Mouse (Mus musculus) kidney, postnatal 0 days (tissue): ENCODE results near the gene Snx27. TPM values are rescaled to one million over a fixed set of nuclear protein-coding genes. Genes with fewer than 3 reads are reported as not detected.

ENCODE experiments used
- ATAC-seq: fragments of 200-750 bp; cut with Nextera tagmentation; replicated peaks from 2 replicates; pipeline ENCODE4 v1.8.0; 2017; ENCODE audit warnings: low read depth, moderate number of reproducible peaks, moderate TSS enrichment, moderate library complexity; ENCODE audit not compliant: low FRiP score
- DNase-seq: peaks from one replicate; pipeline ENCODE4 v3.0.0-alpha.2; 2016; ENCODE audit warnings: low spot score
- H3K27ac ChIP-seq: fragments of 300-500 bp; sonication (generic); 2 replicates; pipeline ENCODE4 v1.5.1; 2014; ENCODE audit warnings: mild to moderate bottlenecking
- H3K27me3 ChIP-seq: fragments of 300-500 bp; sonication (generic); 2 replicates; pipeline ENCODE4 v1.6.1; 2014; ENCODE audit warnings: low read length, mixed read lengths; ENCODE audit not compliant: insufficient read depth
- H3K36me3 ChIP-seq: fragments of 300-500 bp; sonication (generic); 2 replicates; pipeline ENCODE4 v1.6.1; 2014; ENCODE audit warnings: low read length, mixed read lengths; ENCODE audit not compliant: insufficient read depth
- H3K4me1 ChIP-seq: fragments of 300-500 bp; sonication (generic); replicated peaks from 2 replicates; pipeline ENCODE4 v1.6.1; 2014; ENCODE audit warnings: antibody characterized with exemption, low read length, mixed read lengths; ENCODE audit not compliant: insufficient read depth
- H3K4me2 ChIP-seq: fragments of 300-500 bp; sonication (generic); 2 replicates; pipeline ENCODE4 v1.6.1; 2014; ENCODE audit warnings: mild to moderate bottlenecking, low read length, moderate library complexity, mixed read lengths
- H3K4me3 ChIP-seq: fragments of 300-500 bp; sonication (generic); replicated peaks from 2 replicates; pipeline ENCODE4 v1.5.1; 2014; ENCODE audit warnings: low read depth, low read length
- H3K9ac ChIP-seq: fragments of 300-500 bp; sonication (generic); 2 replicates; pipeline ENCODE4 v1.6.1; 2014; ENCODE audit warnings: low read depth, low read length
- H3K9me3 ChIP-seq: fragments of 300-500 bp; sonication (generic); replicated peaks from 2 replicates; pipeline ENCODE4 v1.6.1; 2016; ENCODE audit warnings: low read length, inconsistent platforms, mixed read lengths
- CTCF ChIP-seq: IDR thresholded peaks from 2 replicates; pipeline ENCODE4 v1.5.1; 2016; ENCODE audit warnings: antibody characterized with exemption, low read depth, mild to moderate bottlenecking, moderate library complexity
- WGBS: fragments of 180-500 bp; shearing (Covaris S2); extraction: QIAGEN DNeasy Blood & Tissue Kit; methylation state at CpG from one replicate; pipeline ENCODE4 v1.1.7; 2014; 5-methylcytosine and 5-hydroxymethylcytosine counted together
- polyA plus RNA-seq: library from polyadenylated mRNA; unstranded; fragments of >200 nt; fragmentation: Nextera tagmentation; extraction: Ambion mirVana; gene quantifications from 2 replicates; pipeline ENCODE4 v1.2.1, GENCODE M21; 2015

Snx27 gene
- polyA plus RNA-seq, 1 experiment from 2014 or later = 33.4 TPM

- no peak overlapping the region for H3K4me2 ChIP-seq
- no peak overlapping the region for H3K27ac ChIP-seq
- DNase-seq (no peak), ATAC-seq (0 out of 2 replicates have a peak, but pooled peaks have one; percentile 46)
- WGBS = 54% methylated on average over 11 of the region's 11 CpGs
- H3K9ac ChIP-seq = no peak overlapping the region
- no peaks in the 10 kb centered on the region for H3K36me3 ChIP-seq
- H3K27me3 ChIP-seq = no peaks in the 10 kb centered on the region
- no peaks in the 10 kb centered on the region for H3K9me3 ChIP-seq
- H3K4me3 ChIP-seq = no peak overlapping the region
- TF ChIP-seq CTCF = no peak
- no peaks in the 10 kb centered on the region for H3K4me1 ChIP-seq
These were observed 118.5 kb downstream of the Snx27 start for GRCm38 (mm10) chr3:94463926-94464578.

GRCm38 (mm10) chr3:94459834-94460233, 122.7 kb downstream of the Snx27 start:
- 88% methylated on average over 2 of the region's 2 CpGs for WGBS
- Histone ChIP-seq H3K27ac (no peak overlapping the region), H3K4me2 (no peak overlapping the region), H3K36me3 (no peaks in the 10 kb centered on the region), H3K9me3 (no peaks in the 10 kb centered on the region), H3K9ac (no peak overlapping the region), H3K4me1 (no peaks in the 10 kb centered on the region), H3K27me3 (no peaks in the 10 kb centered on the region), H3K4me3 (no peak overlapping the region)
- no peak for DNase-seq
- no peak for TF ChIP-seq CTCF
- ATAC-seq = no peak

- Histone ChIP-seq H3K27ac (no peak overlapping the region), H3K36me3 (no peaks in the 10 kb centered on the region), H3K27me3 (no peaks in the 10 kb centered on the region), H3K9me3 (no peaks in the 10 kb centered on the region), H3K4me3 (no peak overlapping the region), H3K9ac (no peak overlapping the region), H3K4me2 (no peak overlapping the region), H3K4me1 (no peaks in the 10 kb centered on the region)
- no peak for ATAC-seq
- TF ChIP-seq CTCF = no peak
- 66% methylated on average over 3 of the region's 3 CpGs for WGBS
- no peak for DNase-seq
These were observed 125.5 kb downstream of the Snx27 start for GRCm38 (mm10) chr3:94457055-94457454.

- Histone ChIP-seq H3K4me1 (no peaks in the 10 kb centered on the region), H3K9ac (no peak overlapping the region), H3K4me3 (peak overlapping the region; percentile 19), H3K36me3 (no peaks in the 10 kb centered on the region), H3K9me3 (no peaks in the 10 kb centered on the region), H3K4me2 (peak overlapping the region; percentile 40), H3K27me3 (no peaks in the 10 kb centered on the region), H3K27ac (no peak overlapping the region)
- peak; percentile 96 for DNase-seq
- 0% methylated on average over 12 of the region's 12 CpGs for WGBS
- ATAC-seq = peak; percentile 75
- peak; percentile 89 for TF ChIP-seq CTCF
These were observed 126.0 kb downstream of the Snx27 start for GRCm38 (mm10) chr3:94456529-94457000.

GRCm38 (mm10) chr3:94449377-94449776, 133.1 kb downstream of the Snx27 start:
- Histone ChIP-seq H3K27me3 (no peaks in the 10 kb centered on the region), H3K9me3 (no peaks in the 10 kb centered on the region), H3K9ac (no peak overlapping the region), H3K4me1 (no peaks in the 10 kb centered on the region), H3K4me3 (no peak overlapping the region), H3K27ac (no peak overlapping the region), H3K4me2 (no peak overlapping the region), H3K36me3 (peaks cover 27% of the 10 kb centered on the region)
- no peak for DNase-seq
- WGBS = 89% methylated on average over 2 of the region's 2 CpGs
- no peak for ATAC-seq
- TF ChIP-seq CTCF = no peak

Other genes with a start within 250 kb of the Snx27 start
- 0.09 TPM in 1 of 2 replicates, not detected in the other for gene Them5, start 240.6 kb downstream of the Snx27 start, polyA plus RNA-seq
- 0.50 and 0.75 TPM in 2 replicates for gene C2cd4d, start 220.3 kb downstream of the Snx27 start, polyA plus RNA-seq
- gene Rorc, start 209.9 kb downstream of the Snx27 start, polyA plus RNA-seq = 14.4 and 16.4 TPM in 2 replicates
- 0.32 and 0.47 TPM in 2 replicates for gene Lingo4, start 184.2 kb downstream of the Snx27 start, polyA plus RNA-seq
- gene Tdrkh, start 169.4 kb downstream of the Snx27 start, polyA plus RNA-seq = 11.1 and 12.8 TPM in 2 replicates
- 52.7 and 57.1 TPM in 2 replicates for gene Mrpl9, start 139.4 kb downstream of the Snx27 start, polyA plus RNA-seq
- 0.13 and 0.24 TPM in 2 replicates for gene Oaz3, start 138.8 kb downstream of the Snx27 start, polyA plus RNA-seq
- 0.39 and 0.50 TPM in 2 replicates for gene Celf3, start 104.4 kb downstream of the Snx27 start, polyA plus RNA-seq
- gene Riiad1, start 102.4 kb downstream of the Snx27 start, polyA plus RNA-seq = 2.0 TPM in 2 replicates
- gene Gm10972, start 60.4 kb upstream of the Snx27 start, polyA plus RNA-seq = not detected in 2 replicates
- gene Tuft1, start 76.2 kb upstream of the Snx27 start, polyA plus RNA-seq = 9.1 and 9.2 TPM in 2 replicates
- 2.9 and 3.0 TPM in 2 replicates for gene Selenbp2, start 110.8 kb upstream of the Snx27 start, polyA plus RNA-seq
- 15.7 and 16.4 TPM in 2 replicates for gene Cgn, start 203.8 kb upstream of the Snx27 start, polyA plus RNA-seq